In the genomic region with DNA sequence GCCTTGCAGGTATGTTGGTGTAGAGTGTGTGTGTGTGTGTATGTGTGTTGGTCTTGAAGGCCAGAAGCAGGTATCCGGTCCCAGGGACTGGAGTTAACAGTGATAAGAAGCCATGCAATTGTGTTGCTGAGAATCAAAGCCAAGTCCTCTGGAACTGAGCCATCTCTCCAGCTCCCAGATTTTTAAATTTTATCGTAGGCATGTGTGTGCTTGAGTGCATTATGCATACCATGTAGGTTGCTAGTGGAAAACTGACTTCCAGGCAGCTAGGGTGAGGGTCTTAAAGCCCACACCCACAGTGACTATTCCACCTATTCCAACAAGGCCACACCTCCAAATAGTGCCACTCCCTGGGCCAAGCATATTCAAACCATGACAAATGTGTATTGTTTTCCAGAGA, we compare ENCODE assay signal across 18 mouse cellular contexts. TPM values are rescaled to one million over a fixed set of nuclear protein-coding genes. Genes with fewer than 3 reads are reported as not detected.
DNase-seq lines count a peak whose midpoint lies in the region; TF ChIP-seq lines count a peak whose summit lies in the region.
"Had no signal": no experiment of that assay in that cellular context is flagged by ENCODE, and none has a peak within 500 bp of the region (broad histone marks: within the 10 kb centered on the region; RNA-seq: fewer than 3 reads in every experiment).

No protein-coding gene starts in this region.

- intact Hi-C loops in heart, postnatal 25 days (cut with DNase I) = no loop called here

- peak overlapping the region; percentile 54; the same call in 1 of the 2 replicates for H3K4me3 ChIP-seq in testis, adult 2 months (ENCODE audit: control insufficient read depth, low read depth, low read length)
- H3K4me3 ChIP-seq: heart, embryonic 12.5 days had no signal

- peaks cover 10% of the 10 kb centered on the region for H3K36me3 ChIP-seq in testis, adult 2 months (ENCODE audit: control insufficient read depth, insufficient read depth, low read length)

- peak; percentile 54 for DNase-seq in cerebellum, adult 11-12 months
- no peak for DNase-seq in cerebellum, adult 18-20 months
- DNase-seq in heart, adult 11 months = peak; percentile 76
- no peak for DNase-seq in heart, postnatal 25 days (ENCODE audit: low spot score)
- no peak for DNase-seq in testis, postnatal 14 days (ENCODE audit: low spot score)
- DNase-seq in lung, postnatal 10 days = no peak
- DNase-seq: adrenal gland, adult 2 months; adrenal gland, postnatal 25 days; B cell, adult 2 months; cerebellum, postnatal 36 days; forebrain, postnatal 0 days; gastrocnemius, postnatal 14 days; heart, postnatal 36 days had no signal

- TF ChIP-seq POLR2A in testis, adult 2 months (IDR thresholded peaks at IDR 0.05; ENCODE audit: control insufficient read depth, low read depth, low read length) = no peak

- no peaks in the 10 kb centered on the region for H3K27me3 ChIP-seq in testis, adult 2 months (ENCODE audit: control insufficient read depth, insufficient read depth, low read length)
- H3K27me3 ChIP-seq: embryonic facial prominence, embryonic 13.5 days; forebrain, embryonic 13.5 days; heart, embryonic 12.5 days; hindbrain, embryonic 15.5 days had no signal

- TF ChIP-seq CTCF in testis, adult 2 months (IDR thresholded peaks at IDR 0.05; ENCODE audit: control insufficient read depth, insufficient read depth, insufficient replicate concordance, low read depth, low read length) = no peak

- H3K27ac ChIP-seq in testis, adult 2 months (ENCODE audit: control insufficient read depth, insufficient read depth, low read depth, low read length) = no peak overlapping the region

- H3K4me1 ChIP-seq in testis, adult 2 months (ENCODE audit: control insufficient read depth, insufficient read depth, low read length) = peaks cover 2% of the 10 kb centered on the region; the same call in 1 of the 2 replicates

RNA-seq across cellular contexts. Expression of gene Atxn2l, which starts 1.7 kb away (rescaled TPM):
- total RNA-seq in heart, postnatal 25 days (2021) = 10 to 100 TPM; 37.0 to 41.7 TPM
- polyA plus RNA-seq in testis, adult 2 months (2012; rRNA removed) = 666 and 681 TPM in 2 replicates

RNA-seq across cellular contexts. Expression of gene Tufm, which starts 17.8 kb away (rescaled TPM):
- total RNA-seq in heart, postnatal 25 days (2021) = 100 to 1,000 TPM; 326 to 329 TPM
- polyA plus RNA-seq in testis, adult 2 months (2012; rRNA removed) = 43.5 and 50.2 TPM in 2 replicates

RNA-seq across cellular contexts. Expression of gene Sh2b1, which starts 29.7 kb away (rescaled TPM):
- total RNA-seq in heart, postnatal 25 days (2021) = 10 to 100 TPM; 40.2 to 43.2 TPM
- 39.2 and 41.1 TPM in 2 replicates for polyA plus RNA-seq in testis, adult 2 months (2012; rRNA removed)

RNA-seq across cellular contexts. Expression of gene Atp2a1, which starts 42.0 kb away (rescaled TPM):
- total RNA-seq in heart, postnatal 25 days (2021) = 1 to 10 TPM in 1 of 2 experiments, under 1 TPM in 1; 0.88 to 1.2 TPM
- polyA plus RNA-seq in testis, adult 2 months (2012; rRNA removed) = 1.5 and 1.6 TPM in 2 replicates
- total RNA-seq: adrenal gland, adult 2 months; adrenal gland, postnatal 25 days had no signal
- polyA plus RNA-seq: adrenal gland, adult 2 months had no signal

Comparison
In these comparisons a context has a peak if more than half of its experiments do, and no peak if none do; other contexts are left out.
1. DNase-seq: peak in cerebellum, adult 11-12 months (single experiment) and heart, adult 11 months (single experiment); none in cerebellum, adult 18-20 months (0 of 2), heart, postnatal 25 days (single experiment), testis, postnatal 14 days (single experiment) and lung, postnatal 10 days (single experiment).